Mouse (Mus musculus): ENCODE data around the gene Cdc7. TPM values are rescaled to one million over a fixed set of nuclear protein-coding genes. Genes with fewer than 3 reads are reported as not detected.

The Cdc7 gene
- polyA plus RNA-seq (2014; fragmentation: Nextera tagmentation; extraction: Ambion mirVana), result 53.0 and 53.8 TPM in 2 replicates

DNA sequence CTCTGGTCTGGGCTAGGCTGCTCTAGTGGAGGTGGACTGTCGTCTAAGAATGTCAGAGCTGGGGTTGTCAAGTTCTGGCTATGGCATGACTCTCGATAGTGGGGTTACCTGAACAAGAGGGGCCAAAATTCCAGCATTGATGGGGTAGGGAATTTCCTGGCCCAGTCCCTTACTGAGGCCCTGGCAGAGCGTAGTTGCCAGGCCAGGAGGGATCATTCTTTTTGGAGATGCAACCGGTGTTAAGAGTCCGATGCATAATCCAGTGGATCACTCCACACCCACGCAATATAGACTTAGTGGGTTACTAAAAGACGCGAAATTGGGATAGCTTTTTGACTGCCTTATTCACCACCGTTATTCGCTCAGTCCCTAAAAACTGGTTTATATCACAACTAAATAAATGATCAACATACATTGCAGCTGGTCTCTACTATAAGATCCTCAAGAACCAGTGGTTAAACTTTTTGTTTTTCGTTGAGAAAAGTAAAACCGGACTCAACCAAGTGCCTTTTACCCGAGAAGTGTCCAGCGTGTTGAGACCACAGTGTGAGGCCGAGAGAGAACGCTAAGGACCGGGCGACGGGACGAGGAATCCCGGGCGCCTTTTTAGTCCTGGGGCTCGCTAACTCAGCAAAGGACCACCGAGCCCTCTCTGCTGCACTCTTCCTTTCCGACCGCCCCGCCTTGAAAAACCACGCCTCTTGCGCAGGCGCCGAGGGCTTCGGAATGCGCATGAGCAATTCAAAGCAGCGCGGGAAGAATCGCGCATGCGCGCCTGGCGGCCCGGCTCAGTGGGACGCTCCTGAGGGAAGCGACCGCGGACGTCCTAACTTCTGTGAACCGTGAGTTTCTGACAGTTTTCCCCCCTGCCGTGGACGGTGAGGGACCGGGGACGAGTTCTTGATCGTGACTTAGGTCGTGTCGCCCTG, at the start of gene Cdc7:
Gene Cdc7, plus strand, starts transcription at position 739 of the 929 bp plus-strand sequence.
- ATAC-seq (ENCODE audit: low FRiP score), result peak; percentile 95
- Histone ChIP-seq H3K4me1 (replicated peaks; ENCODE audit: control insufficient read depth, insufficient read depth, low read length) (no peaks in the 10 kb centered on the region), H3K4me2 (replicated peaks; ENCODE audit: low read depth, low read length) (peak within 1 kb of the TSS; percentile 57), H3K9ac (ENCODE audit: low read depth, low read length) (peak within 1 kb of the TSS; percentile 82), H3K9me3 (ENCODE audit: control insufficient read depth, low read length) (no peaks in the 10 kb centered on the region), H3K36me3 (ENCODE audit: control insufficient read depth, insufficient read depth, low read length) (no peaks in the 10 kb centered on the region), H3K27me3 (ENCODE audit: control insufficient read depth, insufficient read depth, low read length) (no peaks in the 10 kb centered on the region), H3K4me3 (ENCODE audit: low read depth, low read length) (peak within 1 kb of the TSS; percentile 81), H3K27ac (ENCODE audit: low read depth, low read length) (peak within 1 kb of the TSS; percentile 48)
- peak; percentile 99 for DNase-seq (ENCODE audit: low spot score)
- WGBS, result 6% methylated on average over 54 of the region's 54 CpGs

GRCm38 (mm10) chr5:106919315-106919714, 44.8 kb upstream of the Cdc7 start:
- ATAC-seq (ENCODE audit: low FRiP score), result no peak
- Histone ChIP-seq H3K36me3 (ENCODE audit: control insufficient read depth, insufficient read depth, low read length) (no peaks in the 10 kb centered on the region), H3K4me3 (ENCODE audit: low read depth, low read length) (no peak overlapping the region), H3K27ac (ENCODE audit: low read depth, low read length) (no peak overlapping the region), H3K27me3 (ENCODE audit: control insufficient read depth, insufficient read depth, low read length) (no peaks in the 10 kb centered on the region), H3K9ac (ENCODE audit: low read depth, low read length) (no peak overlapping the region), H3K4me2 (replicated peaks; ENCODE audit: low read depth, low read length) (no peak overlapping the region), H3K9me3 (ENCODE audit: control insufficient read depth, low read length) (no peaks in the 10 kb centered on the region), H3K4me1 (replicated peaks; ENCODE audit: control insufficient read depth, insufficient read depth, low read length) (no peaks in the 10 kb centered on the region)
- DNase-seq (ENCODE audit: low spot score), result no peak

GRCm38 (mm10) chr5:106925488-106926368, 38.4 kb upstream of the Cdc7 start, which contains the start of gene Hfm1:
TSS of gene Hfm1 (minus strand) at chr5:106926321.
- WGBS, result 1% methylated on average over 46 of the region's 76 CpGs
- Histone ChIP-seq H3K4me1 (replicated peaks; ENCODE audit: control insufficient read depth, insufficient read depth, low read length) (no peaks in the 10 kb centered on the region), H3K36me3 (ENCODE audit: control insufficient read depth, insufficient read depth, low read length) (no peaks in the 10 kb centered on the region), H3K27ac (ENCODE audit: low read depth, low read length) (peak within 1 kb of the TSS; percentile 78), H3K27me3 (ENCODE audit: control insufficient read depth, insufficient read depth, low read length) (no peaks in the 10 kb centered on the region), H3K9ac (ENCODE audit: low read depth, low read length) (peak within 1 kb of the TSS; percentile 85), H3K9me3 (ENCODE audit: control insufficient read depth, low read length) (no peaks in the 10 kb centered on the region), H3K4me2 (replicated peaks; ENCODE audit: low read depth, low read length) (peak within 1 kb of the TSS; percentile 71), H3K4me3 (ENCODE audit: low read depth, low read length) (peak within 1 kb of the TSS; percentile 68)
- ATAC-seq (ENCODE audit: low FRiP score) (peak; percentile 96), DNase-seq (ENCODE audit: low spot score) (peak; percentile 88)

DNA sequence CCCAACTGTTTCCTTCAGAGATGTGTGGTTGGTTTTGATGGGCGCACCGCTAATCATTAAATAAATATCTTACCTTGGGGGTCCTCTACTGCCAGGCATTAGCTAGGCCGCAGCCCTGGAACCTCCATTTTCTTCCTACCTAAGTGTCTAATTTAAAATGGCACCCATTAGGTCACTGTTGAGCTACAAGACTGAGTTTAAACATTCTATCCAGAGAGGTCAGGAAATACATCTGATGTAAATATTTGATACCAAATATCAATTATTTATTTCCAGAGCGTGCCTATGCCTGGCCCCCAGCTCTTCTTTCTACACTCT, 37.8 kb upstream of the Cdc7 start:
- peak overlapping the region; percentile 85 for H3K9ac ChIP-seq (ENCODE audit: low read depth, low read length)
- H3K4me3 ChIP-seq (ENCODE audit: low read depth, low read length), result peak overlapping the region; percentile 68
- H3K27me3 ChIP-seq (ENCODE audit: control insufficient read depth, insufficient read depth, low read length), result no peaks in the 10 kb centered on the region
- H3K27ac ChIP-seq (ENCODE audit: low read depth, low read length), result peak overlapping the region; percentile 78
- DNase-seq (ENCODE audit: low spot score), result no peak
- H3K9me3 ChIP-seq (ENCODE audit: control insufficient read depth, low read length), result no peaks in the 10 kb centered on the region
- peak; percentile 1; the same call in 1 of the 2 replicates for ATAC-seq (ENCODE audit: low FRiP score)
- 29% methylated on average over 4 of the region's 4 CpGs for WGBS
- no peaks in the 10 kb centered on the region for H3K36me3 ChIP-seq (ENCODE audit: control insufficient read depth, insufficient read depth, low read length)
- peak overlapping the region; percentile 71 for H3K4me2 ChIP-seq (replicated peaks; ENCODE audit: low read depth, low read length)
- H3K4me1 ChIP-seq (replicated peaks; ENCODE audit: control insufficient read depth, insufficient read depth, low read length), result no peaks in the 10 kb centered on the region

DNA sequence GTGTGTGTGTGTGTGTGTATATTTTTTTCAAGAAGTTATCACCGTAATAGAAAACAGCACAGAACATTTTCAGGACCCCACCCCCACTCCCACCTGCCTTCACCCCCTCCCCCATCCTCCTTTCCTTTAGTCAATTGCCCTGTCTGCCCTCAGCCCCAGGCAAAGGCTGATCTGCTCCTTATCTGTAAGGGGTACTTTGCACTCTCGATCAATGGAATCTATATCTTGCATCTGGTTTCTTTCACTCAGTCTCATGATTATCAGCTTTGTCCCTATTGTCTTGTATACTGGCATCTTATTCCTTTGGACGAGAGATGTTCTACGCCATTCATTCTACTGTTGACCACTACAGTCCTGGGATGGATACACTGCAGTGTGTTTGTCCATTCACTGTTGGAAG, 36.1 kb upstream of the Cdc7 start:
- H3K4me1 ChIP-seq (replicated peaks; ENCODE audit: control insufficient read depth, insufficient read depth, low read length), result no peaks in the 10 kb centered on the region
- H3K4me2 ChIP-seq (replicated peaks; ENCODE audit: low read depth, low read length), result no peak overlapping the region
- no peak for DNase-seq (ENCODE audit: low spot score)
- no peaks in the 10 kb centered on the region for H3K36me3 ChIP-seq (ENCODE audit: control insufficient read depth, insufficient read depth, low read length)
- ATAC-seq (ENCODE audit: low FRiP score), result no peak
- no peaks in the 10 kb centered on the region for H3K9me3 ChIP-seq (ENCODE audit: control insufficient read depth, low read length)
- no peak overlapping the region for H3K9ac ChIP-seq (ENCODE audit: low read depth, low read length)
- H3K4me3 ChIP-seq (ENCODE audit: low read depth, low read length), result no peak overlapping the region
- H3K27me3 ChIP-seq (ENCODE audit: control insufficient read depth, insufficient read depth, low read length), result no peaks in the 10 kb centered on the region
- no peak overlapping the region for H3K27ac ChIP-seq (ENCODE audit: low read depth, low read length)
- 83% methylated on average over 4 of the region's 4 CpGs for whole genome bisulfite sequencing

DNA sequence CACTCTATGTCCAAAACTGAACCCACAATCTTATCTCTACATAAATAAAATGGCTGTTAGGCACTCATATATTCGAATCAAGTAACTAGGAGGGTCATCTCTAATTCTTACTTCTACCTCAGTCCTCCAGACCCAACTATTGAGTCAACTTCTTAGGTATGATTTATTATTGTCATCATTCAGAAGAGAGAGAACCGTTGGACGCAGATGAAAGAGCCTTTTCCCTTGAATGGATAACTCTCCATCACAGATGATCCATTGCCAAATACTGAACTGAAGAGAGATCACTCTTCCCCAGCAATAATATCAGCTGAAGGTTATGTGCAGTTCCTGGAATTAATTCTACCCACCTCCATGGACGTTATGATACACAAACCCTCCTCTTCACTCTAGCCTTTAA, 17.8 kb upstream of the Cdc7 start:
- H3K27me3 ChIP-seq (ENCODE audit: control insufficient read depth, insufficient read depth, low read length), result no peaks in the 10 kb centered on the region
- no peak for DNase-seq (ENCODE audit: low spot score)

GRCm38 (mm10) chr5:106948683-106949082, 15.4 kb upstream of the Cdc7 start:
- no peak overlapping the region for H3K9ac ChIP-seq (ENCODE audit: low read depth, low read length)
- WGBS, result 89% methylated on average over 6 of the region's 6 CpGs
- no peaks in the 10 kb centered on the region for H3K4me1 ChIP-seq (replicated peaks; ENCODE audit: control insufficient read depth, insufficient read depth, low read length)
- H3K27ac ChIP-seq (ENCODE audit: low read depth, low read length), result no peak overlapping the region
- H3K9me3 ChIP-seq (ENCODE audit: control insufficient read depth, low read length), result no peaks in the 10 kb centered on the region
- H3K4me2 ChIP-seq (replicated peaks; ENCODE audit: low read depth, low read length), result no peak overlapping the region
- no peak for DNase-seq (ENCODE audit: low spot score)
- no peak overlapping the region for H3K4me3 ChIP-seq (ENCODE audit: low read depth, low read length)
- H3K27me3 ChIP-seq (ENCODE audit: control insufficient read depth, insufficient read depth, low read length), result no peaks in the 10 kb centered on the region
- no peaks in the 10 kb centered on the region for H3K36me3 ChIP-seq (ENCODE audit: control insufficient read depth, insufficient read depth, low read length)
- no peak for ATAC-seq (ENCODE audit: low FRiP score)

More for the DNA sequence above, 17.8 kb upstream of the Cdc7 start:
- Histone ChIP-seq H3K4me3 (ENCODE audit: low read depth, low read length) (no peak overlapping the region), H3K9me3 (ENCODE audit: control insufficient read depth, low read length) (no peaks in the 10 kb centered on the region), H3K4me1 (replicated peaks; ENCODE audit: control insufficient read depth, insufficient read depth, low read length) (no peaks in the 10 kb centered on the region), H3K9ac (ENCODE audit: low read depth, low read length) (no peak overlapping the region), H3K36me3 (ENCODE audit: control insufficient read depth, insufficient read depth, low read length) (no peaks in the 10 kb centered on the region), H3K4me2 (replicated peaks; ENCODE audit: low read depth, low read length) (no peak overlapping the region), H3K27ac (ENCODE audit: low read depth, low read length) (no peak overlapping the region)
- 82% methylated on average over 4 of the region's 4 CpGs for WGBS
- no peak for ATAC-seq (ENCODE audit: low FRiP score)

DNA sequence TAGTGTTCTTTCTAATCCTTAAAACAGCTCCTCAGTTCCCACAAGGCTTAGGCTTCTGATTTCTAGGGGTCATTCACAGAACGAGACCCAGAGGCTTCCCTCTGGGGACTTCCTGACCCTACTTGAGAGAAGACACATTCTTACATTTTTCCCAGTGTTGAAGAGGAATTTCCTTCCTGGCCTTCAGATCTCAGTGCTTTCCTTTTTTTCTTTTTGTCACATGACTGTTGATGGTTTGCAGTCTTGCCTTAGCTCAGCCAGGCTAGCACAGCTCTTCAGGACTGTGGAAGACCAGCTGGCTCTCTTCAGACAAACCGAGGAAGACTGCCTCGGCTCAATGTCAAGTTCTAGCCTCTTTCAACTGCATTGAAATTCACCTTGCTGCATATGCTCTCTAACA, 7.7 kb upstream of the Cdc7 start:
- Histone ChIP-seq H3K36me3 (ENCODE audit: control insufficient read depth, insufficient read depth, low read length) (no peaks in the 10 kb centered on the region), H3K27me3 (ENCODE audit: control insufficient read depth, insufficient read depth, low read length) (no peaks in the 10 kb centered on the region)
- WGBS, result 83% methylated on average over 3 of the region's 3 CpGs

More for the DNA sequence above, 7.7 kb upstream of the Cdc7 start:
- Histone ChIP-seq H3K9me3 (ENCODE audit: control insufficient read depth, low read length) (no peaks in the 10 kb centered on the region), H3K27ac (ENCODE audit: low read depth, low read length) (no peak overlapping the region), H3K4me1 (replicated peaks; ENCODE audit: control insufficient read depth, insufficient read depth, low read length) (no peaks in the 10 kb centered on the region), H3K4me3 (ENCODE audit: low read depth, low read length) (no peak overlapping the region), H3K9ac (ENCODE audit: low read depth, low read length) (no peak overlapping the region), H3K4me2 (replicated peaks; ENCODE audit: low read depth, low read length) (no peak overlapping the region)
- no peak for ATAC-seq (ENCODE audit: low FRiP score)
- no peak for DNase-seq (ENCODE audit: low spot score)
